Mouse (Mus musculus): ENCODE measurements around the gene Usp44. TPM values are rescaled to one million over a fixed set of nuclear protein-coding genes. Genes with fewer than 3 reads are reported as not detected.
"Not testable (repeated sequence)": the region's sequence is repeated elsewhere in the genome, so short reads cannot be mapped to it uniquely, and the experiment has no call there.

The Usp44 gene
- polyA plus RNA-seq (2015; fragmentation: Nextera tagmentation; extraction: Ambion mirVana), result 0.20 and 0.47 TPM in 2 replicates

DNA sequence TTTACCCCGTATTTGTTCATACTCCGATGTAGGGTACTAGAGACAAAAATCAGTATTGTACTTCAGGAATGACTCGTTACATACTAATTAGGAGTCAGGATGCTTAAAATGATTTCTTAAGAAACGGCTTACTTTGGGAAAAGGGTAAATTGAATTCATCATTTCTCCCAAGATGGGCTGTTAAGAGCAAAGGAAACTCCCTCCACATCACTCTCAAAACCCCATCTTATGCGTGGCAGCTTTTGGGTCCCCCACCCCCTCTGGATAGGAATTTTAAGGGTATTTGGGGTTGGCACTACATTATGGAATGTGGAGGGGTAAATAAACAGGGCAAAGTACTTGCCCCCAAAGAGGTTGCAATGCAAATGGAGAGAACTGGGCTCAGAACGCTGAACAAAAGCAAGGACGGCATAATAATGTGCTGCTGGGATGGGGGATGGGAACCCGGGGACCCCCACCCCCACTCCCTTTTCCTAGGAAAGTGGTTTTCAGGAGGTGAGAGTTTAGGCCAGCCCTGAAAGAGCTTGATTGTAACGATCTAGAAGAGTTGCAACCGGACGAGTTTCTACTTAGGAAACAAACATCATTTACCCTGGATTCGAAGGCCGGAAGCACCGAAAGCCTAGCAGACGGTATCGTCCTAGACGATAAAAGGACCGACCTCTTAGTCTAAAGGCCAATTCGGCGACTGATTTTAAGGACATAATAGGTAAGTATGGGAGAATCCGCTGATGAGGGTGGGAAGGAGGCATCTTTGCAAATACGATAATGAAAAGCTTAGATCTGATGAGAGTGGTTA is at the start of gene Usp44:
Usp44 (plus strand) TSS at position 625 of the 799 bp plus-strand sequence.
- H3K4me2 ChIP-seq (ENCODE audit: low read depth, low read length), result peak within 1 kb of the TSS; percentile 43
- no peak within 1 kb of the TSS for H3K27ac ChIP-seq (ENCODE audit: low read length)
- ATAC-seq (replicated peaks; ENCODE audit: extremely low read depth, insufficient read depth, low FRiP score), result no peak
- H3K27me3 ChIP-seq (ENCODE audit: control insufficient read depth, insufficient read depth, low read length), result peaks cover 38% of the 10 kb centered on the region
- H3K36me3 ChIP-seq (ENCODE audit: control insufficient read depth, insufficient read depth), result no peaks in the 10 kb centered on the region
- peak within 1 kb of the TSS; percentile 27 for H3K4me3 ChIP-seq (ENCODE audit: low read length)
- H3K9me3 ChIP-seq (replicated peaks; ENCODE audit: control insufficient read depth, low read length), result no peaks in the 10 kb centered on the region
- H3K9ac ChIP-seq (ENCODE audit: low read length), result no peak within 1 kb of the TSS
- WGBS, result 18% methylated on average over 22 of the region's 22 CpGs
- H3K4me1 ChIP-seq (ENCODE audit: control insufficient read depth, insufficient read depth, low read length), result 0 out of 2 replicates have a peak, but pooled peaks cover 6% of the 10 kb centered on the region

DNA sequence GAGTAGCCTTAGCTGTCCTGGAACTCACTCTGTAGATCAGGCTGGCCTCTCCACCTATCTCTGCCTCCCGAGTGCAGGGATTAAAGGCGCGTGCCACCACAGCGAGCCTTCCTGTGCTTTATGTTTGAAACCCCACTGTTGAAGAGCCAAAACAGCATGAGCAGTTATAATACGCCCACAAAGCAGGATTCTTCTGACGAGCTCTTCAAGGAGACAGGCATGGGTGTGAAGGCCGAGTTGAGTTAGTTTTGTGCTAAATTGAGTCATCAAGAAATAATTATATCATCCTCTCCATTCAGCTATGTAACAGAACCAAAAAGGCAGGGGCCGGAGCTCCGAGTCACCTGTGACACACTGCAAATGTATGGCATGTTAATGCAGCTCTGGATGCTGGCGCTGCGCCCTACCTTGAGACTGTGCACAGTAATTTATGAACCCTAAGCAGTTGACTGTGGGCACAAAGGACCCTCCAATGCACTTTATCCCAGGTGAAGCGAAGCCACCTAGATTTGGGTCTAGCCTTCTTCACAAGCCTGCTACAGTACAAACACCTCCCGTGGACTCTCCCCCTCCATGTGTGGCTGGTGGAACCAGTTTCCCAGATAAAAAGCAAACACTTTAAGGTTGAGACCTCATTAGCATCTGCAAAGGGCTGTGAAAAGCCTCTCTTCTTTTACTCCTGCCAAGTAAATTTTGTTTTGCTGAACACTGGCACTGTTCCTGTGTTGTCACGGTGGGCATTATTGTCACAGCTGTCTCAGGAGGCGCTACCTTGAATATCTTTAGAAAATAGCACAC is 47.9 kb upstream of the Usp44 start:
- no peak for ATAC-seq (replicated peaks; ENCODE audit: extremely low read depth, insufficient read depth, low FRiP score)
- Histone ChIP-seq H3K36me3 (ENCODE audit: control insufficient read depth, insufficient read depth) (no peaks in the 10 kb centered on the region), H3K4me3 (ENCODE audit: low read length) (no peak overlapping the region), H3K9me3 (replicated peaks; ENCODE audit: control insufficient read depth, low read length) (no peaks in the 10 kb centered on the region), H3K9ac (ENCODE audit: low read length) (no peak overlapping the region), H3K4me2 (ENCODE audit: low read depth, low read length) (no peak overlapping the region), H3K27me3 (ENCODE audit: control insufficient read depth, insufficient read depth, low read length) (no peaks in the 10 kb centered on the region), H3K4me1 (ENCODE audit: control insufficient read depth, insufficient read depth, low read length) (no peaks in the 10 kb centered on the region), H3K27ac (ENCODE audit: low read length) (no peak overlapping the region)
- WGBS, result 65% methylated on average over 15 of the region's 15 CpGs

GRCm38 (mm10) chr10:93799711-93800362 is 31.5 kb upstream of the Usp44 start:
- H3K9me3 ChIP-seq (replicated peaks; ENCODE audit: control insufficient read depth, low read length), result no peaks in the 10 kb centered on the region
- no peak for ATAC-seq (replicated peaks; ENCODE audit: extremely low read depth, insufficient read depth, low FRiP score)
- H3K4me2 ChIP-seq (ENCODE audit: low read depth, low read length), result no peak overlapping the region
- H3K36me3 ChIP-seq (ENCODE audit: control insufficient read depth, insufficient read depth), result no peaks in the 10 kb centered on the region
- H3K9ac ChIP-seq (ENCODE audit: low read length), result no peak overlapping the region
- no peak overlapping the region for H3K27ac ChIP-seq (ENCODE audit: low read length)
- 0 out of 2 replicates have a peak, but pooled peaks cover 2% of the 10 kb centered on the region for H3K4me1 ChIP-seq (ENCODE audit: control insufficient read depth, insufficient read depth, low read length)
- H3K4me3 ChIP-seq (ENCODE audit: low read length), result no peak overlapping the region
- 59% methylated on average over 8 of the region's 8 CpGs for WGBS
- no peaks in the 10 kb centered on the region for H3K27me3 ChIP-seq (ENCODE audit: control insufficient read depth, insufficient read depth, low read length)

DNA sequence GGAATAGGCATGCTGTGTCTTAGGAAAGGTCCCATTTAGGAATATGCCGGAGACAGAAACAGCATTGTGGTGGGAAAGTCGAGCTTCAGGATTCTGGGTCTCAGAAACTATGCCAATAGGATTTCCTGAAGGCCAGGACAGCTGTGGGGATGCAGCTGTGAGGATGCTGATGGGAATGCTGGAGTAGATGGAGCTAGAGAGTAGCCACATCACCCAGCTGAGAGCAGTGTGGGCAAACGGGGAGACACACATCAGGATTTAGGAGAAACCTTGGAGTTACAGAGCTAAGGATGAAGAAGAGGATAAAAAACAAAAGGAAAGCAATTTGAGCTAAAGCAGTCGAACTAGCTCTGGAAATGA is 31.0 kb upstream of the Usp44 start:
- no peak overlapping the region for H3K9ac ChIP-seq (ENCODE audit: low read length)
- H3K27me3 ChIP-seq (ENCODE audit: control insufficient read depth, insufficient read depth, low read length), result no peaks in the 10 kb centered on the region
- 70% methylated on average over 4 of the region's 4 CpGs for WGBS
- 0 out of 2 replicates have a peak, but pooled peaks cover 2% of the 10 kb centered on the region for H3K4me1 ChIP-seq (ENCODE audit: control insufficient read depth, insufficient read depth, low read length)
- no peak overlapping the region for H3K4me3 ChIP-seq (ENCODE audit: low read length)
- no peak for ATAC-seq (replicated peaks; ENCODE audit: extremely low read depth, insufficient read depth, low FRiP score)
- no peaks in the 10 kb centered on the region for H3K36me3 ChIP-seq (ENCODE audit: control insufficient read depth, insufficient read depth)
- H3K4me2 ChIP-seq (ENCODE audit: low read depth, low read length), result no peak overlapping the region
- no peak overlapping the region for H3K27ac ChIP-seq (ENCODE audit: low read length)
- no peaks in the 10 kb centered on the region for H3K9me3 ChIP-seq (replicated peaks; ENCODE audit: control insufficient read depth, low read length)

DNA sequence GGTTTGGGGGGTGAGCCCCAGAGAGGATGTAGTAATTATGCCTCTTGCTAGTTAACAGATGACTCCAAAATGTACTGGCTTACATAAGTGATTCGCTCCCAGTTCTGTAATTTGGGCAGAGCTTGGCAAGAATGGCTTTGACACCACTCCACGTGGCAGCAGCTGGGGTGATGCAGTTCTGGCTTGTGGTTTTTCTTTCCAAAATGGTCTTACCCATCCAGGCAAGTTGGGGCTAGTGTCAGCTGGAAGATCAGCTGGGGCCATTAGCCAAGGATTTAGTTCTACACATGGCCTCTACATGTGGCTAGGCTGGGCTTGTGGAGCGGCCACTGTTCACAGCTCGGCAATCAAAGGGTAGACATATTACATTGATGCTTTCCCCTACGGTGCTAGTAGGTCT is 30.5 kb upstream of the Usp44 start:
- ATAC-seq (replicated peaks; ENCODE audit: extremely low read depth, insufficient read depth, low FRiP score), result no peak
- H3K4me1 ChIP-seq (ENCODE audit: control insufficient read depth, insufficient read depth, low read length), result 0 out of 2 replicates have a peak, but pooled peaks cover 2% of the 10 kb centered on the region
- H3K4me2 ChIP-seq (ENCODE audit: low read depth, low read length), result no peak overlapping the region
- no peaks in the 10 kb centered on the region for H3K27me3 ChIP-seq (ENCODE audit: control insufficient read depth, insufficient read depth, low read length)
- 83% methylated on average over 5 of the region's 5 CpGs for WGBS
- no peak overlapping the region for H3K9ac ChIP-seq (ENCODE audit: low read length)
- H3K4me3 ChIP-seq (ENCODE audit: low read length), result no peak overlapping the region
- no peaks in the 10 kb centered on the region for H3K36me3 ChIP-seq (ENCODE audit: control insufficient read depth, insufficient read depth)
- H3K27ac ChIP-seq (ENCODE audit: low read length), result no peak overlapping the region
- H3K9me3 ChIP-seq (replicated peaks; ENCODE audit: control insufficient read depth, low read length), result no peaks in the 10 kb centered on the region

DNA sequence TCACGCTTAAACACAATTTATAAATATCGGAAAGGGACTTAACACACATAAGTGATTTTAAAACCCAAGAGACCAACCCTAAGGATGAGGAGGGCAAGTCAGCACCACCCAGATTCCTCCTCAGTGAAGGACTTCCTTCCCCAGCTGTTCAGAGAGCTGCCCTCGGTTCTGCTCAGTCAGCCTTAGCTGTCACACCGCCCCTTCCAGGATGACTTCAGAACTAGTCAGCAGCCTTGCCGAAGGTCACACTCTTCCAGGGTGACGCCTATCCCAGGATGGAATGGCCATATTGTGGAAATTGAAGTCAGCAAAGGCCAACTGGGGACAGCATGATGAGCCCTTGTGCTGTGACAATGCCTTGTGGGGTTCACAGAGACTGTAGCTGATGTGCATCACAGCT is 28.2 kb upstream of the Usp44 start:
- no peak for ATAC-seq (replicated peaks; ENCODE audit: extremely low read depth, insufficient read depth, low FRiP score)

DNA sequence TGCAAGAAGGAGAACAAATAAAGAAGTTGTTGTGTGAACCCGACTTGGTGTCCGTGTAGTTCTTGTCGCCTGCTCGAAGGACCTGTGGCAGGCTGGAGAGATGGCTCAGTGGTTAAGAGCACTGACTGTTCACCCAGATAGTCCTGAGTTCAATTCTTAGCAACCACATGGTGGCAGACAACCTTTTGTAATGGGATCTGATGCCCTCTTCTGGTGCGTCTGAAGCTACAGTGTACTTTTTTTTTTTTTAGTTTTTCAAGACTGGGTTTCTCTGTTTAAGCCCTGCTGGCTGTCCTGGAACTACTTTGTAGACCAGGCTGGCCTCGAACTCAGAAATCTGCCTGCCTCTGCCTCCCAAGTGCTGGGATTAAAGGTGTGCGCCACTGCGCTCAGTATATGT is 21.9 kb upstream of the Usp44 start:
- 93% methylated on average over 8 of the region's 8 CpGs for WGBS
- not testable (repeated sequence) for H3K9me3 ChIP-seq (replicated peaks; ENCODE audit: control insufficient read depth, low read length); H3K4me3 ChIP-seq (ENCODE audit: low read length); H3K4me2 ChIP-seq (ENCODE audit: low read depth, low read length); H3K27ac ChIP-seq (ENCODE audit: low read length); H3K27me3 ChIP-seq (ENCODE audit: control insufficient read depth, insufficient read depth, low read length); H3K4me1 ChIP-seq (ENCODE audit: control insufficient read depth, insufficient read depth, low read length); ATAC-seq (replicated peaks; ENCODE audit: extremely low read depth, insufficient read depth, low FRiP score); H3K9ac ChIP-seq (ENCODE audit: low read length); H3K36me3 ChIP-seq (ENCODE audit: control insufficient read depth, insufficient read depth)

More for the DNA sequence above, 28.2 kb upstream of the Usp44 start:
- Histone ChIP-seq H3K4me1 (ENCODE audit: control insufficient read depth, insufficient read depth, low read length) (0 out of 2 replicates have a peak, but pooled peaks cover 2% of the 10 kb centered on the region), H3K27me3 (ENCODE audit: control insufficient read depth, insufficient read depth, low read length) (no peaks in the 10 kb centered on the region), H3K4me2 (ENCODE audit: low read depth, low read length) (no peak overlapping the region), H3K9me3 (replicated peaks; ENCODE audit: control insufficient read depth, low read length) (no peaks in the 10 kb centered on the region), H3K27ac (ENCODE audit: low read length) (no peak overlapping the region), H3K4me3 (ENCODE audit: low read length) (no peak overlapping the region), H3K9ac (ENCODE audit: low read length) (no peak overlapping the region), H3K36me3 (ENCODE audit: control insufficient read depth, insufficient read depth) (no peaks in the 10 kb centered on the region)
- WGBS, result 70% methylated on average over 6 of the region's 6 CpGs

- Histone ChIP-seq H3K9ac (ENCODE audit: low read length) (no peak overlapping the region), H3K36me3 (ENCODE audit: control insufficient read depth, insufficient read depth) (no peaks in the 10 kb centered on the region), H3K27me3 (ENCODE audit: control insufficient read depth, insufficient read depth, low read length) (no peaks in the 10 kb centered on the region), H3K4me3 (ENCODE audit: low read length) (no peak overlapping the region), H3K4me2 (ENCODE audit: low read depth, low read length) (no peak overlapping the region), H3K4me1 (ENCODE audit: control insufficient read depth, insufficient read depth, low read length) (no peaks in the 10 kb centered on the region), H3K27ac (ENCODE audit: low read length) (no peak overlapping the region), H3K9me3 (replicated peaks; ENCODE audit: control insufficient read depth, low read length) (no peaks in the 10 kb centered on the region)
- ATAC-seq (replicated peaks; ENCODE audit: extremely low read depth, insufficient read depth, low FRiP score), result no peak
- WGBS, result 63% methylated on average over 7 of the region's 7 CpGs
Observed at GRCm38 (mm10) chr10:93810590-93811185, 20.7 kb upstream of the Usp44 start.
